Mouse (Mus musculus): Measurements from ENCODE around the gene Adcyap1r1. TPM values are rescaled to one million over a fixed set of nuclear protein-coding genes. Genes with fewer than 3 reads are reported as not detected.

Adcyap1r1 gene
- polyA plus RNA-seq, 1 experiment from 2014 or later: 2.7 TPM

GRCm38 (mm10) chr6:55512066-55512703, 60.4 kb downstream of the Adcyap1r1 start:
- WGBS: 57% methylated on average over 19 of the region's 19 CpGs

GRCm38 (mm10) chr6:55513477-55513876, 61.7 kb downstream of the Adcyap1r1 start:
- H3K4me1 ChIP-seq (replicated peaks; ENCODE audit: control insufficient read depth, insufficient read depth, low read length): no peaks in the 10 kb centered on the region
- H3K36me3 ChIP-seq (ENCODE audit: control insufficient read depth, insufficient read depth): no peaks in the 10 kb centered on the region
- WGBS: 62% methylated on average over 5 of the region's 5 CpGs
- no peak for TF ChIP-seq CTCF (IDR thresholded peaks at IDR 0.05; ENCODE audit: low read depth)
- H3K9me3 ChIP-seq (ENCODE audit: control insufficient read depth): 0 out of 2 replicates have a peak, but pooled peaks cover 2% of the 10 kb centered on the region
- ATAC-seq: no peak
- H3K4me3 ChIP-seq (ENCODE audit: low read depth, low read length): no peak overlapping the region
- H3K27me3 ChIP-seq (replicated peaks; ENCODE audit: control insufficient read depth, insufficient read depth, low read length): 0 out of 2 replicates have a peak, but pooled peaks cover 4% of the 10 kb centered on the region
- H3K9ac ChIP-seq (ENCODE audit: low read depth, low read length): no peak overlapping the region
- no peak overlapping the region for H3K4me2 ChIP-seq (replicated peaks; ENCODE audit: low read depth)
- H3K27ac ChIP-seq (ENCODE audit: low read depth, low read length): no peak overlapping the region

More at GRCm38 (mm10) chr6:55512066-55512703, 60.4 kb downstream of the Adcyap1r1 start:
- Histone ChIP-seq H3K4me1 (replicated peaks; ENCODE audit: control insufficient read depth, insufficient read depth, low read length) (no peaks in the 10 kb centered on the region), H3K4me2 (replicated peaks; ENCODE audit: low read depth) (no peak overlapping the region), H3K27me3 (replicated peaks; ENCODE audit: control insufficient read depth, insufficient read depth, low read length) (0 out of 2 replicates have a peak, but pooled peaks cover 4% of the 10 kb centered on the region), H3K9me3 (ENCODE audit: control insufficient read depth) (0 out of 2 replicates have a peak, but pooled peaks cover 2% of the 10 kb centered on the region), H3K36me3 (ENCODE audit: control insufficient read depth, insufficient read depth) (no peaks in the 10 kb centered on the region), H3K4me3 (ENCODE audit: low read depth, low read length) (no peak overlapping the region), H3K27ac (ENCODE audit: low read depth, low read length) (no peak overlapping the region), H3K9ac (ENCODE audit: low read depth, low read length) (no peak overlapping the region)
- no peak for ATAC-seq
- no peak for TF ChIP-seq CTCF (IDR thresholded peaks at IDR 0.05; ENCODE audit: low read depth)

DNA sequence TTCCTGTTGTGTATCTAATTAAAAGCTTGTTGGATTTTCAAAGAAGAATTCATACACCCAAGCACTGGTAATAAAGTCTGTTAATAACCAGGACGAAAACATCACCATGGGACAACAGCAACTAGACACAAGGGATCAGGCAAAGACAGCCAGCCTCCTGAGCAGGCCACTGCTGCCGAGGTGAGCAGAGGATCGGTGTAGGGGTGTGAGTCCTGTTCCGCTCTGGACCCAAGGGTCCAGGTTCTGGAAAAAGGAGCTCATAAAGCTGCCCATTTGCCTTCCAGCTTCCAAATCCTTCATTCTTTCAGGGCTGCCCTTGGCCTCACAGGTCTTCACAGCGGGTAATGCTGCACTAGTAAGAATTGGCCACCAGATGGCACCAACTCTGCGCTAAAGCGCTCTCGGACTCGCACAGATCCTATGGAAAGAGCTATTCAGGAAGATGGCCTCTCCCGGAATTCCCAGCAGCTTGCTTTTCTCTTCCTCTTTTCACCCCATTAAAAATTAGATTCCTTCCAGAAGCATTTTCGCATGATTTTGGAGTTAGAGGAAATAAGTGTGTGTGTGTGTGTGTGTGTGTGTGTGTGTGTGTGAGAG, 67.9 kb downstream of the Adcyap1r1 start:
- Histone ChIP-seq H3K27ac (ENCODE audit: low read depth, low read length) (no peak overlapping the region), H3K4me3 (ENCODE audit: low read depth, low read length) (no peak overlapping the region), H3K9ac (ENCODE audit: low read depth, low read length) (no peak overlapping the region), H3K9me3 (ENCODE audit: control insufficient read depth) (0 out of 2 replicates have a peak, but pooled peaks cover 2% of the 10 kb centered on the region), H3K4me1 (replicated peaks; ENCODE audit: control insufficient read depth, insufficient read depth, low read length) (no peaks in the 10 kb centered on the region), H3K27me3 (replicated peaks; ENCODE audit: control insufficient read depth, insufficient read depth, low read length) (no peaks in the 10 kb centered on the region), H3K4me2 (replicated peaks; ENCODE audit: low read depth) (peak overlapping the region; percentile 35; the same call in 1 of the 2 replicates), H3K36me3 (ENCODE audit: control insufficient read depth, insufficient read depth) (no peaks in the 10 kb centered on the region)
- 18% methylated on average over 11 of the region's 11 CpGs for WGBS
- peak; percentile 92 for TF ChIP-seq CTCF (IDR thresholded peaks at IDR 0.05; ENCODE audit: low read depth)
- peak; percentile 81 for ATAC-seq

DNA sequence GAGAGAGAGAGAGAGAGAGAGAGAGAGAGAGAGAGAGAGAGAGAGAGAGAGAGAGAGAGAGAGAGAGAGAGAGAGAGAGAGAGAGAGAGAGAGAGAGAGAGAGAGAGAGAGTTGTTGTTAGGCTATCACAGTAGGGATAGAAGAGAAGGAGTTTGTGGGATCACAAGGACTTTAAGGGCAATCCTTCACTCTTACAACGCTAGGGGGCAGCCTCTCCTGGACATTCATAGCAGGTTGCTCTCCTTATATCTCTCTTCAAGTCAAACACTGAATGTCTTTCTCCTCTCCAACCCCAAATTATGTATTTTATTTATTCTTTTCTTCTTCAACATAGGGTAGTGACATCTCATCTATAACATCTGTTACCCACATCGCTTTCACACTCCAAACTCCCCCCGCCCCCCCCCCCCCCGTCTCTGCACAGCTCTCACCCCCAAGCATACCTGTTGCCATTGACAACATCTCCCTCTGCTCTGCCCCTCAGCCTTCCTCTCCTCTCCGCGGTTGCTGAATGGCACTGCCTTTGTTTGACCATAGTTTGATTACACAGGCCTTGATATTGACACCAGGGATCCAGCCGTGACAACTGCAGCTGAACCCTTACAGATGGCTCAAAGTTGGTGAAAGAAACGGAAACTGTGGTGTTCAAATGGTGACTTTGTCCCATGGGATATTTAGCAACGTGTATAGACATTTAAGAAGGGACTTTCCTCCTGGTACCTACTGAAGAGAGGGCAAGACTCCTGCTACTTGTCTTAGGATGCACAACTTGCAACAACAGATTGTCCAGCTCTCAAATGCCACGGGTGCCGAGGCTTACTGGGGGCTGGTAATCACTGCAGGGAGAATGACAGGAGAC, 68.7 kb downstream of the Adcyap1r1 start:
- no peak overlapping the region for H3K27ac ChIP-seq (ENCODE audit: low read depth, low read length)
- H3K4me3 ChIP-seq (ENCODE audit: low read depth, low read length): no peak overlapping the region
- peak overlapping the region; percentile 35; the same call in 1 of the 2 replicates for H3K4me2 ChIP-seq (replicated peaks; ENCODE audit: low read depth)
- no peaks in the 10 kb centered on the region for H3K27me3 ChIP-seq (replicated peaks; ENCODE audit: control insufficient read depth, insufficient read depth, low read length)
- H3K4me1 ChIP-seq (replicated peaks; ENCODE audit: control insufficient read depth, insufficient read depth, low read length): no peaks in the 10 kb centered on the region
- H3K9me3 ChIP-seq (ENCODE audit: control insufficient read depth): no peaks in the 10 kb centered on the region
- H3K9ac ChIP-seq (ENCODE audit: low read depth, low read length): no peak overlapping the region
- 54% methylated on average over 11 of the region's 11 CpGs for WGBS
- no peaks in the 10 kb centered on the region for H3K36me3 ChIP-seq (ENCODE audit: control insufficient read depth, insufficient read depth)
- TF ChIP-seq CTCF (IDR thresholded peaks at IDR 0.05; ENCODE audit: low read depth): peak; percentile 63
- no peak for ATAC-seq

DNA sequence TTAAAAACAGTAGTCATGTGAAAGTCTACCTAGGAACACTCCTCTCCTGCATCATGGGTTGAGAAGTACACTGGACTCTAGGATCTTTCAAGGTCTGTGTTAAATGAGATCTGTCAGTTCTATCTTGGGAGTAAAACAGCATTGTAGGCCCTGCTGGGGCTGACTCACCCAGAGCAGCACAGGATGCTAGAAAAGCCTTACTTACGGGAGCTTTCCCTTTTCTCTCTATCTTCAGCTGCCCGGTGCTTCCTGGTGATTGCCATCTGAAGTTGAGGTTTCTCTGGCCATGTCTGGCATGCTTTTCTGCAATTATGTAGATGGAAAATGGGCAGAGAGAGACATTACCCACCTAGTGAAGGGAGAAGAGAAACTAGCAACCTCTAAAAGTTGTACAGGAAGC, 84.7 kb downstream of the Adcyap1r1 start:
- no peak overlapping the region for H3K4me3 ChIP-seq (ENCODE audit: low read depth, low read length)
- no peak overlapping the region for H3K4me2 ChIP-seq (replicated peaks; ENCODE audit: low read depth)
- H3K4me1 ChIP-seq (replicated peaks; ENCODE audit: control insufficient read depth, insufficient read depth, low read length): no peaks in the 10 kb centered on the region
- H3K27ac ChIP-seq (ENCODE audit: low read depth, low read length): no peak overlapping the region
- H3K9ac ChIP-seq (ENCODE audit: low read depth, low read length): no peak overlapping the region
- 76% methylated on average over 2 of the region's 2 CpGs for WGBS
- no peaks in the 10 kb centered on the region for H3K9me3 ChIP-seq (ENCODE audit: control insufficient read depth)
- H3K27me3 ChIP-seq (replicated peaks; ENCODE audit: control insufficient read depth, insufficient read depth, low read length): no peaks in the 10 kb centered on the region
- no peak for ATAC-seq
- TF ChIP-seq CTCF (IDR thresholded peaks at IDR 0.05; ENCODE audit: low read depth): no peak
- H3K36me3 ChIP-seq (ENCODE audit: control insufficient read depth, insufficient read depth): no peaks in the 10 kb centered on the region

DNA sequence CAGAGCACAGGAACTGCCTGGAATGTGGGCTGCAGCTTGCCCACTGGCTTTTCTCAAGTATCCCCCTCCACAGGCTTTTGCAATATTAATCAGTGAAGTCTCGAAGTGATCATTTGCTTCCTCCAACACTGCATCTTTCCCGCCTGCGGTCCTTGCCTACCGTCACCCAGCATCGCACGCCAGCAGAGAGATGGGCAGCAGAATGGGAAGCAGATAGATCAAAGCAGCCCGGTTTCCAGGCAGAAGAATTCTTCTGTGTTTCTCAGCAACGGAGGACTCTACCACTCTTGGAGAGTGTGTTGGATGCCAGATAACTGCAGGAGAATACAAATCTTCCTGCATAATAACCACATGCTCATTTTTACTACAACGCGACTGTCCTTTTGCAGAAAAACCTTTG, 87.4 kb downstream of the Adcyap1r1 start:
- no peak for TF ChIP-seq CTCF (IDR thresholded peaks at IDR 0.05; ENCODE audit: low read depth)

More for the DNA sequence above, 87.4 kb downstream of the Adcyap1r1 start:
- no peak for ATAC-seq
- no peak overlapping the region for H3K4me2 ChIP-seq (replicated peaks; ENCODE audit: low read depth)
- H3K36me3 ChIP-seq (ENCODE audit: control insufficient read depth, insufficient read depth): no peaks in the 10 kb centered on the region
- H3K9ac ChIP-seq (ENCODE audit: low read depth, low read length): no peak overlapping the region
- H3K9me3 ChIP-seq (ENCODE audit: control insufficient read depth): no peaks in the 10 kb centered on the region
- H3K4me3 ChIP-seq (ENCODE audit: low read depth, low read length): no peak overlapping the region
- H3K27me3 ChIP-seq (replicated peaks; ENCODE audit: control insufficient read depth, insufficient read depth, low read length): no peaks in the 10 kb centered on the region
- H3K4me1 ChIP-seq (replicated peaks; ENCODE audit: control insufficient read depth, insufficient read depth, low read length): no peaks in the 10 kb centered on the region
- no peak overlapping the region for H3K27ac ChIP-seq (ENCODE audit: low read depth, low read length)
- 56% methylated on average over 10 of the region's 10 CpGs for WGBS
